Mouse (Mus musculus) thymus, postnatal 14 days (tissue): ENCODE results near the gene Gm3233.
"Not testable (repeated sequence)": the region's sequence is repeated elsewhere in the genome, so short reads cannot be mapped to it uniquely, and the experiment has no call there.

Experiments used
- DNase-seq: peaks from one replicate; pipeline ENCODE4 v3.0.0; 2021

Gm3233 gene

DNA sequence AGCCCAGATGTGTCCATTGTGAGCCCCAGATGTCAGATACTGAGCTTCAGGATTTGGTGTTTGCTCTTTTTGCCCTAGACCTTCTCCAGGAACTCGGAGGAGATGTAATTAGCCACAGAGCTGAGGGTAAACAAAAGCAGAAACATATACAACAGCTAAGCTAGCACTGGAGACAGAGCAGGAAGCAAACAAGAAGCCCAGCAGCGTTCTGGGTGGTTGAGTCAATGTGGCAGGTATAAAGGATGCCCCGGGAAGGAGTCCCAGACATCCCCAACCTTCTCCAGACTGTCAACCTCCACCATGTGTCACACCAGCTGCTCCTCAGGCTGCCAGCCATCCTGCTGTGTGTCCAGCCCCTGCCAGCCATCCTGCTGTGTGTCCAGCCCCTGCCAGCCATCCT lies 33.3 kb downstream of the Gm3233 start, which contains the start of gene Gm10100:
TSS of gene Gm10100 (plus strand) at position 301 of the 400 bp plus-strand sequence.
- no peak for DNase-seq

- no peak for DNase-seq
Measured at GRCm38 (mm10) chr10:77724855-77725254, 34.6 kb downstream of the Gm3233 start.

- DNase-seq: not testable (repeated sequence)
Measured at GRCm38 (mm10) chr10:77720299-77720698, 39.2 kb downstream of the Gm3233 start, which contains the start of gene Krtap12-1. Gene Krtap12-1 (plus strand): TSS chr10:77720599.

DNA sequence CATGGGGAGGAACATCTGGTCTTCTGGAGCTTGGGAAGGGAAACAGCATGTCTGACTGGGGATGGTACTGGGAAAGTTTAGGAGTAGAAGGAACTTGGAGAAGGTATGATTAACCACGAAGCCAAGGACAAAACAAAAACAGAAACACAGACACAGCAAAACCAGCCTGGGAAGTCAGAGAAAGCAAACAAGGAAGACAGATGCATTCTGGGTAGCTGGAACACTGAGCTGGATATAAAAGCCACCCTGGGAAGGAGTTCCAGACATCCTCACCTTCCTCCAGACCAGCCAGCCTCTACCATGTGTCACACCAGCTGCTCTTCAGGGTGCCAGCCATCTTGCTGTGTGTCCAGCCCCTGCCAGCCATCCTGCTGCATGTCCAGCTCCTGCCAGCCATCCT lies 44.0 kb downstream of the Gm3233 start, which contains the start of gene Gm10142:
TSS of gene Gm10142 (plus strand) at position 301 of the 400 bp plus-strand sequence.
- DNase-seq: no peak

- DNase-seq: no peak
Measured at GRCm38 (mm10) chr10:77713734-77714133, 45.7 kb downstream of the Gm3233 start.

DNA sequence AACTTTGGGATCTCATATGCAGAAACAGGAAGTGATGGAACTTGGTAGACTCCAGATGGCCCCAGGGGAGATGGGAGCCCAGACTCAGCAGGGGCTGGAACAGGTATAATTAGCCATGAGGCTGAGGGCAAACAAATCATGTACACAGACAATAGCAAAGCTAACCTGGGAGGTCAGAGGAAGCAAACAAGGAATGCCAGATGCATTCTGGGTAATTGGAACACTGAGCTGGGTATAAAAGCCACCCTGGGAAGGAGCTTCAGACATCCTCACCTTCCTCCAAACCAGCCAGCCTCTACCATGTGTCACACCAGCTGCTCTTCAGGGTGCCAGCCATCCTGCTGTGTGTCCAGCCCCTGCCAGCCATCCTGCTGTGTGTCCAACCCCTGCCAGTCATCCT lies 48.3 kb downstream of the Gm3233 start, which contains the start of gene Gm10024:
TSS of gene Gm10024 (plus strand) at position 301 of the 400 bp plus-strand sequence.
- DNase-seq: not testable (repeated sequence)

- no peak for DNase-seq
Measured at GRCm38 (mm10) chr10:77709831-77710230, 49.7 kb downstream of the Gm3233 start.
